Mouse (Mus musculus) embryonic fibroblast, embryonic 13.5 days (primary cell): ENCODE measurements around the gene Xpc.

Experiments
- CTCF ChIP-seq: IDR thresholded peaks from 2 replicates; pipeline ENCODE4 v1.5.1; 2011; ENCODE audit warnings: mild to moderate bottlenecking, control low read depth, low read length, moderate library complexity, borderline replicate concordance; ENCODE audit not compliant: insufficient read depth
- POLR2A ChIP-seq: IDR thresholded peaks from 2 replicates; pipeline ENCODE4 v1.6.1; 2011; ENCODE audit warnings: low read depth, mild to moderate bottlenecking, control low read depth, low read length, moderate library complexity

- no peak for TF ChIP-seq POLR2A
- no peak for TF ChIP-seq CTCF
These were observed 838 bp downstream of the Xpc start for GRCm38 (mm10) chr6:91514737-91515362.
